Mouse (Mus musculus) MEL (cell line): ENCODE results near the gene Gm4312.
"Not testable (repeated sequence)": the region's sequence is repeated elsewhere in the genome, so short reads cannot be mapped to it uniquely, and the experiment has no call there.

Source experiments
- CTCF ChIP-seq, 3 experiments: IDR thresholded peaks in 2 of 3; conservative IDR thresholded peaks in 1 of 3; 2 replicates each; pipeline ENCODE4 v1.5.1; 2011 to 2012; ENCODE audit warnings: low read length in 3 of 3, low read depth in 2 of 3, mild to moderate bottlenecking in 2 of 3, improper control_type of control experiment in 1 of 3, inconsistent platforms in 1 of 3, mixed read lengths in 1 of 3, moderate library complexity in 1 of 3; ENCODE audit not compliant: control insufficient read depth in 1 of 3, insufficient read depth in 1 of 3, poor library complexity in 1 of 3, severe bottlenecking in 1 of 3
- TBP ChIP-seq: IDR thresholded peaks from 2 replicates; pipeline ENCODE4 v1.8.0; 2011; ENCODE audit warnings: low read depth, low read length, improper control_type of control experiment
- TCF12 ChIP-seq: IDR thresholded peaks from 2 replicates; pipeline ENCODE4 v1.6.1; 2014; ENCODE audit warnings: low read depth, mild to moderate bottlenecking, inconsistent platforms, low read length, improper control_type of control experiment, moderate library complexity

- TF ChIP-seq TCF12; TBP; CTCF (IDR thresholded peaks at IDR 0.05 in 2 of 3, conservative IDR thresholded peaks at IDR 0.05 in 1 of 3; ENCODE audit: control insufficient read depth in 1 of 3, insufficient read depth in 1 of 3, low read depth in 2 of 3, low read length in 3 of 3, poor library complexity in 1 of 3, severe bottlenecking in 1 of 3): not testable (repeated sequence)
These were observed 25.5 kb downstream of the Gm4312 start for GRCm38 (mm10) chr10:100356841-100357240.
